Mouse (Mus musculus) lung, postnatal 0 days (tissue): ENCODE results near the gene Nrxn1. TPM values are rescaled to one million over a fixed set of nuclear protein-coding genes. Genes with fewer than 3 reads are reported as not detected.
A peak's percentile ranks its signal among the peaks of the same experiment; 100 is the strongest.

ENCODE experiments used
- ATAC-seq: fragments of 200-750 bp; cut with Nextera tagmentation; 2 replicates; pipeline ENCODE4 v1.8.0; 2017; ENCODE audit warnings: moderate library complexity
- DNase-seq: peaks from one replicate; pipeline ENCODE4 v3.0.0-alpha.2; 2016; ENCODE audit warnings: low spot score
- H3K27ac ChIP-seq: fragments of 300-500 bp; sonication (generic); 2 replicates; pipeline ENCODE4 v1.5.1; 2014; ENCODE audit warnings: antibody characterized with exemption, mild to moderate bottlenecking, low read length, mixed read lengths
- H3K27me3 ChIP-seq: fragments of 300-500 bp; sonication (generic); replicated peaks from 2 replicates; pipeline ENCODE4 v1.6.1; 2014; ENCODE audit warnings: low read length, mixed read lengths; ENCODE audit not compliant: insufficient read depth
- H3K36me3 ChIP-seq: fragments of 300-500 bp; sonication (generic); 2 replicates; pipeline ENCODE4 v1.6.1; 2014; ENCODE audit warnings: low read length, mixed read lengths; ENCODE audit not compliant: insufficient read depth
- H3K4me1 ChIP-seq: fragments of 300-500 bp; sonication (generic); 2 replicates; pipeline ENCODE4 v1.6.1; 2014; ENCODE audit warnings: antibody characterized with exemption, low read depth, low read length, mixed read lengths; ENCODE audit not compliant: insufficient read depth
- H3K4me2 ChIP-seq: fragments of 300-500 bp; sonication (generic); replicated peaks from 2 replicates; pipeline ENCODE4 v1.6.1; 2014; ENCODE audit warnings: low read depth, mild to moderate bottlenecking, low read length, moderate library complexity, mixed read lengths
- H3K4me3 ChIP-seq: fragments of 300-500 bp; sonication (generic); 2 replicates; pipeline ENCODE4 v1.5.1; 2014; ENCODE audit warnings: low read depth, low read length
- H3K9ac ChIP-seq: fragments of 300-500 bp; sonication (generic); replicated peaks from 2 replicates; pipeline ENCODE4 v1.6.1; 2014; ENCODE audit warnings: low read depth, mild to moderate bottlenecking
- H3K9me3 ChIP-seq: fragments of 300-500 bp; sonication (generic); 2 replicates; pipeline ENCODE4 v1.6.1; 2016; ENCODE audit warnings: low read length, mixed read lengths
- CTCF ChIP-seq: IDR thresholded peaks from 2 replicates; pipeline ENCODE4 v1.5.1; 2016; ENCODE audit warnings: antibody characterized with exemption, mild to moderate bottlenecking
- EP300 ChIP-seq: IDR thresholded peaks from 2 replicates; pipeline ENCODE4 v1.6.1; 2016; ENCODE audit warnings: antibody characterized with exemption, mild to moderate bottlenecking, control low read depth
- WGBS: fragments of 180-500 bp; shearing (Covaris S2); extraction: QIAGEN DNeasy Blood & Tissue Kit; methylation state at CpG from one replicate; pipeline ENCODE4 v1.1.7; 2014; 5-methylcytosine and 5-hydroxymethylcytosine counted together
- polyA plus RNA-seq: library from polyadenylated mRNA; unstranded; fragments of >200 nt; fragmentation: Nextera tagmentation; extraction: Ambion mirVana; gene quantifications from 2 replicates; pipeline ENCODE4 v1.2.1, GENCODE M21; 2015

Gene Nrxn1
- polyA plus RNA-seq, 1 experiment from 2014 or later = 1.3 TPM

DNA sequence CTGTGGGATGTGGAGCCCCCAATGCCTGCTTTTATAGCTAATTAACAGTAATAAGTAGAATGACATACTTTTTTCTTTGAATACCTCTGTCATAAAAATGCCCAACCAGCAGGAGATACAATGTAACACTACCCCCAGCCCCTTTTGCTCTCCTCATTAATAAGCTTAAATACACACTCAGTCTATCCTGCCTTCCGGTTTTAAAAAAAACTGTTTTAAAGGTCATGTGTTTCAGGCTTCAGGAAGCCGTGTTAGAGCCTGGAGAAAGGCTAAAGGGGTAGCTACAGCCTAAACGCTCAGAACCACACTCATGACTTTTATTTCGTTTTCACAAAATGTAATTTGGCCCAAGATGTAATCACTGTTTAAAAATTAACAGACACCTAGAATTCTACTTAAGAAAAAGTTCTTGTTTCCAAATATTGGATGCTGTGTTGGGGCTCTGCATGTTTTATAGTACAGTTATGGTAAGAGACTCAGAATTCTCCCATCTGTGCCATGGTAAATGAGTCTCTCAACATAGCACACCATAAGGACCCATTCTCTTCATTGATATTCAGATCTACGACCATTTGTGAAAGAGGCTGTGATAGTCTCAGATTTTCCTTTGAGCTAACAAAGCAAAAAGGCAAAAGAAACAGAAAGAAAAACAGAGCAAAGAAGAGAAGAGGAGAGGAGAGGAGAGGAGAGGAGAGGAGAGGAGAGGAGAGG is 743.3 kb downstream of the Nrxn1 start:
- Histone ChIP-seq H3K4me3 (no peak overlapping the region), H3K27ac (no peak overlapping the region), H3K4me2 (no peak overlapping the region), H3K9me3 (no peaks in the 10 kb centered on the region), H3K4me1 (no peaks in the 10 kb centered on the region), H3K27me3 (no peaks in the 10 kb centered on the region), H3K9ac (no peak overlapping the region), H3K36me3 (no peaks in the 10 kb centered on the region)
- ATAC-seq (no peak), DNase-seq (no peak)
- TF ChIP-seq EP300 = no peak
- TF ChIP-seq CTCF = no peak
- WGBS = 47% methylated on average over 5 of the region's 5 CpGs

DNA sequence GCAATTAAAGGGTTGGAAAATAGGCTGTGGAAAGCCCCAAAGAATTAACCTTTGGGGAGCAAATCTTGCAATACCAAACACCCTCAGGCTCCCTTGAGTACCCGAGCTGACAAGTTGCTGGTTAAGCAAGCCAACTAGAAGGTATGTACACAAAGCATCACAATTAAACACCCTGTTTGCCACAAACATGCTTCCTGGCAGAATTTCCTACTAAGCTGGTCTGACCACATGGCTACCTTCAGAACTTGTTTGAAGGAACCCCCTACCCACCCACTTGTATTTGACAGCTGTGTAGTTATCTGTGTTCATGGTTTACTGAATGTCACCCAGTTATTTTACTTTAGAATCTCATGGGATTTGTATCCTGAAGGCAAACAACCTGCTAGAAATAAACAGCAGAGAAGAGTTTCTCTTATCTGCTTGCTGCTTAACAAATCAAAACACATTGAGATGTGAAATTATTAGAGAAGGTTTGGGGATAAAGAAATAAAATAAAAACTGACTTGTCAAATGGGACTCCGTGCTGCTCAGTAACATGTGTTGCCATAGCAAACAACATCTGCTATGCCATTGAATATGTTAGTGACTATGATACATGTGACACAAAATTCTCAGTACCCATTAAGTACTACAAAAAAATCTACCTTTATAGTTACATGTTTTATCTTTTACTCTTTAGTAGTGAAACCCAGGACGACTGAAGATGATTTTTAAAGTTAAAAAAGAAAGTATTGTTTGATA is 746.0 kb downstream of the Nrxn1 start:
- H3K36me3 ChIP-seq = no peaks in the 10 kb centered on the region
- H3K27me3 ChIP-seq = no peaks in the 10 kb centered on the region
- H3K9me3 ChIP-seq = no peaks in the 10 kb centered on the region
- WGBS = 46% methylated on average over 3 of the region's 3 CpGs
- no peak overlapping the region for H3K9ac ChIP-seq
- H3K4me3 ChIP-seq = no peak overlapping the region
- ATAC-seq = no peak
- H3K27ac ChIP-seq = no peak overlapping the region
- peak; percentile 13 for DNase-seq
- no peaks in the 10 kb centered on the region for H3K4me1 ChIP-seq
- H3K4me2 ChIP-seq = no peak overlapping the region
- no peak for TF ChIP-seq EP300
- no peak for TF ChIP-seq CTCF

DNA sequence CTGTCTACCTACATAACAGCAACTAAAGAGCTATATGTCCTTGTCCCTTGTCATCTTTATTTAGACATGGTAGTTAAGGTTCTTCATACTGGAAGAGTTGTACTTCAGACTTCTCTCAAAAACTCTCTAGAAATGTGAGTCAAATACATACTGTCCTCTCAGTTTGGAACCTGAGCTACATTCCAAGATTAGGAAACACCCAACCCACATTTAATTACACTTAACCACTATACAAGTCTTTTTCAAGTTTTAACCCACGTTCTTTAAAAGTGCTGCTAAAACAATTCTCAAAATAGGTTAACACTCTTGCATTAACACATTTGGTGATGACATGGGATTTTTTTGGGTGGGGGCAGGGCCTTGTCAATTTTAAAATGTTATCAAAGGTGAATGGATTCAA is 759.4 kb downstream of the Nrxn1 start:
- Histone ChIP-seq H3K4me3 (no peak overlapping the region), H3K9me3 (no peaks in the 10 kb centered on the region), H3K9ac (no peak overlapping the region), H3K36me3 (no peaks in the 10 kb centered on the region), H3K4me2 (no peak overlapping the region), H3K4me1 (no peaks in the 10 kb centered on the region), H3K27me3 (no peaks in the 10 kb centered on the region), H3K27ac (no peak overlapping the region)
- TF ChIP-seq EP300 (no peak), CTCF (no peak)
- 54% methylated on average over 1 of the region's 1 CpGs for WGBS
- ATAC-seq (no peak), DNase-seq (no peak)

DNA sequence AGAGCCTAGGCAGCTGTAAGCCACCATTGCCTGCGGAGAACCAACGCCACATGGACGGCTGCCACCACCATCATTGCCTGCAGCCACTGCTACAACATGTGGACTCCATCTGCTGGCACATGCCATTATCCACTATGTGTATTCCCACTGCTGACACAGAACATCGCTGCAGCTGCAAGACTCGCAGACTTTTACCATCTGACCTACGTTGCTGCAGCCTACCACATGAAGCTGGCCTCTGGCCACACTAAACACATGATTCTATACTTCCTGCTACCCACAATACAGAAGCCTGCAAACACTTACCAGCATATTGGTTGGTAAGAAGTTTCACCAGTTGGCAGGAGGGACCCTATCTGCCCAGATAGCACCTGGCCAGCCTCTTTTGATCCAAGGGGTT is 769.2 kb downstream of the Nrxn1 start:
- TF ChIP-seq EP300 = no peak
- TF ChIP-seq CTCF = no peak

DNA sequence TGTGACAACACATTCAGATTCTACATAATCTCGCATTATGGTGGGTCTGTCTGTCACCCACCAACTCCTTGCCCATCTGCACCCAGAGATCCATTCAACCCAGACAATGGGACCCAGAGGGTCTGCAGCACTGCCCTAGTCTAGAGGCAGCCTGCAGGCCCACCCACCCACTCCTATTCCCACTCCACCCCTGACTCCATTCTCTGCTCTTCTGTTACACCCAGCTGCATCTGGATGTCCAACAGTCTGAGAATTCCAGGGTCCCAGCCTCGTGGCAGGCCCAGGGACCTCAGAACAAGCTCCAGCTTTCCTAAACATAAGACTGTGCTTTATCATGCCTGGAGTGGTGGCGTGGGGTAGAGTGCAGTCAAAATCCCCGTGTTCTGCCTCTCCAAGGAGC is 820.6 kb downstream of the Nrxn1 start:
- H3K27me3 ChIP-seq = no peaks in the 10 kb centered on the region
- no peak for DNase-seq
- no peak overlapping the region for H3K9ac ChIP-seq
- H3K4me1 ChIP-seq = no peaks in the 10 kb centered on the region
- ATAC-seq = no peak
- TF ChIP-seq EP300 (no peak), CTCF (no peak)
- H3K4me2 ChIP-seq = no peak overlapping the region
- no peak overlapping the region for H3K4me3 ChIP-seq
- WGBS = 41% methylated on average over 4 of the region's 4 CpGs
- H3K9me3 ChIP-seq = no peaks in the 10 kb centered on the region
- H3K36me3 ChIP-seq = no peaks in the 10 kb centered on the region
- no peak overlapping the region for H3K27ac ChIP-seq

More for the DNA sequence above, 769.2 kb downstream of the Nrxn1 start:
- DNase-seq = no peak
- no peak for ATAC-seq
- H3K4me1 ChIP-seq = no peaks in the 10 kb centered on the region
- H3K9ac ChIP-seq = no peak overlapping the region
- H3K36me3 ChIP-seq = no peaks in the 10 kb centered on the region
- WGBS = 70% methylated on average over 6 of the region's 6 CpGs
- no peaks in the 10 kb centered on the region for H3K9me3 ChIP-seq
- no peak overlapping the region for H3K27ac ChIP-seq
- H3K4me2 ChIP-seq = no peak overlapping the region
- no peak overlapping the region for H3K4me3 ChIP-seq
- no peaks in the 10 kb centered on the region for H3K27me3 ChIP-seq

DNA sequence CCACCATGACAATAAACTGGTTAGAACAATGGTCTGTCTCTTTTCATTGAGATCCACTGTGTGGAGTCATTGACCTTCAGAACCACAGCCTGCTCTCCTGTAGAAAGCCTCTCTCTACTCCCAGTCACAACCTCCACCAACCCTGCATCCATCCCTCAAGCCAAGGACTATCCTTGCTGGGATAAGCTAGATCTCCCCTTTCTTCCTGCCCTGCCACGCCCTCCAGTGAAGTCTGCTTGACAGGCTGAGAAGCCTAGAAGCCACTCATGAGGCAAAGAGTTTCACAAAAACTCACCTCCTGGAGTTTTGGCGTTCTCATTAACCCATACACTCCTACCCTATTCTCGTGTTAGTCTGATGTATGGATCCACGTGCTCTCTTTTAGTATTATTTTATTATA is 821.7 kb downstream of the Nrxn1 start:
- ATAC-seq (no peak), DNase-seq (no peak)
- Histone ChIP-seq H3K4me2 (no peak overlapping the region), H3K27ac (no peak overlapping the region), H3K4me3 (no peak overlapping the region), H3K4me1 (no peaks in the 10 kb centered on the region), H3K36me3 (no peaks in the 10 kb centered on the region), H3K9ac (no peak overlapping the region), H3K9me3 (no peaks in the 10 kb centered on the region), H3K27me3 (no peaks in the 10 kb centered on the region)
- 15% methylated on average over 4 of the region's 4 CpGs for WGBS
- TF ChIP-seq CTCF (no peak), EP300 (no peak)
